Mouse (Mus musculus) bone marrow, adult 2 months (tissue): ENCODE data around the gene Asphd1.

Experiments used
- CTCF ChIP-seq: fragments of 200-500 bp; IDR thresholded peaks from 2 replicates; pipeline ENCODE4 v1.5.1; 2011; ENCODE audit warnings: low read length, control low read depth; ENCODE audit not compliant: control insufficient read depth, insufficient read depth
- POLR2A ChIP-seq: fragments of 200-500 bp; IDR thresholded peaks from 2 replicates; pipeline ENCODE4 v1.6.1; 2011; ENCODE audit warnings: low read depth, mild to moderate bottlenecking, control low read depth, low read length, borderline replicate concordance; ENCODE audit not compliant: control insufficient read depth

GRCm38 (mm10) chr7:126932652-126933051 is 16.7 kb downstream of the Asphd1 start:
- TF ChIP-seq POLR2A (no peak), CTCF (no peak)
